Mouse (Mus musculus) spleen, adult 2 months (tissue): ENCODE results near the gene Zscan12.

Experiments used
- CTCF ChIP-seq: fragments of 200-500 bp; IDR thresholded peaks from 2 replicates; pipeline ENCODE4 v1.5.1; 2011; ENCODE audit warnings: mild to moderate bottlenecking, inconsistent platforms; ENCODE audit not compliant: insufficient read depth, insufficient read length, insufficient replicate concordance; ENCODE audit errors: extremely low read depth
- POLR2A ChIP-seq: fragments of 200-500 bp; IDR thresholded peaks from 2 replicates; pipeline ENCODE4 v1.6.1; 2011; ENCODE audit warnings: low read depth, low read length, inconsistent platforms

- TF ChIP-seq CTCF (no peak), POLR2A (peak; percentile 32; the same call in 1 of the 2 replicates)
These were observed 39.7 kb downstream of the Zscan12 start, which contains the start of gene Zkscan3 for GRCm38 (mm10) chr13:21402287-21402846.
